16 mouse cellular contexts compared by ENCODE assay signal in the genomic region with DNA sequence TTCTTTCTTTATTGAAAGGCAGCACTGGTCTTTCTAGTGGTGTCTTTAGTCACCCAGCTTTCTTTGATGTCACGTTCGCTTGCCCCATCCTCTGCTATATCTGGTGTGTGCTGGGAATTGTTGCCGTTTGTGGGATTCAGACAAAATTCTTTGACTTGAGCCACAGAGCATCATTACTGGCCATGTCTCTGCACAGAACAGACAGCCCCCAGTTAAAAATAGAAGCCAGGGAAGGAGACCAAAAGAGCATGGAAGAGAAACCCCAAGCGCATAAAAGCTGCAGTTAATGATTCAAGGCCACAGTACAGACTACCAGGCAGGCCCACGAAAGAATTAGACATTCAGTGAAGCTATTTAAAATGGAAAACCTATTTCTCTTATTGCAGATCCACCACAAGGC.
DNase-seq lines count a peak whose midpoint lies in the region; ATAC-seq lines count a peak whose summit lies in the region.
"Had no signal": no experiment of that assay in that cellular context is flagged by ENCODE, and none has a peak within 500 bp of the region (broad histone marks: within the 10 kb centered on the region; RNA-seq: fewer than 3 reads in every experiment).

No protein-coding gene starts in this region.

- peak; percentile 39 for DNase-seq in heart, adult 11 months
- no peak for DNase-seq in heart, adult 9 months (ENCODE audit: low spot score in 2 of 2)
- DNase-seq in midbrain, embryonic 11.5 days (ENCODE audit: low spot score, missing footprints), result peak; percentile 90
- DNase-seq in limb, embryonic 10.5 days (ENCODE audit: low spot score), result no peak
- no peak for DNase-seq in frontal cortex, postnatal 10 days (ENCODE audit: low spot score in 2 of 2)
- DNase-seq in left cerebral cortex, postnatal 14 days (ENCODE audit: low spot score in 2 of 2), result no peak
- DNase-seq: adrenal gland, postnatal 14 days; cerebellum, adult 9-11 months; gastrocnemius, postnatal 36 days; kidney, adult 11 months; layer of hippocampus, postnatal 36 days; liver, postnatal 0 days; right cerebral cortex, adult 18-20 months had no signal

- H3K27ac ChIP-seq in midbrain, embryonic 11.5 days (ENCODE audit: low read depth, low read length), result 0 out of 2 replicates have a peak overlapping the region, but pooled peaks have one; percentile 1
- H3K27ac ChIP-seq in midbrain, embryonic 13.5 days, result no peak overlapping the region; the same call in 1 of the 2 replicates
- H3K27ac ChIP-seq in limb, embryonic 10.5 days, result peak overlapping the region; percentile 66; the same call in 1 of the 2 replicates
- 0 out of 2 replicates have a peak overlapping the region, but pooled peaks have one; percentile 18 for H3K27ac ChIP-seq in neural tube, embryonic 14.5 days (ENCODE audit: low read depth, low read length)

- H3K4me2 ChIP-seq in midbrain, embryonic 11.5 days, result no peak overlapping the region
- H3K4me2 ChIP-seq in midbrain, embryonic 13.5 days (replicated peaks), result no peak overlapping the region
- no peak overlapping the region for H3K4me2 ChIP-seq in neural tube, embryonic 14.5 days (ENCODE audit: low read depth, low read length)

- H3K9me3 ChIP-seq in midbrain, embryonic 11.5 days (ENCODE audit: control insufficient read depth, low read length), result no peaks in the 10 kb centered on the region
- H3K9me3 ChIP-seq in midbrain, embryonic 13.5 days, result no peaks in the 10 kb centered on the region
- no peaks in the 10 kb centered on the region for H3K9me3 ChIP-seq in limb, embryonic 10.5 days (replicated peaks)
- no peaks in the 10 kb centered on the region for H3K9me3 ChIP-seq in neural tube, embryonic 14.5 days (ENCODE audit: control insufficient read depth, low read length)

- intact Hi-C loops in left cerebral cortex, postnatal 14 days (cut with DNase I), result no loop called here

- H3K4me1 ChIP-seq in midbrain, embryonic 11.5 days (ENCODE audit: control insufficient read depth, insufficient read depth, low read length), result no peaks in the 10 kb centered on the region; the same call in 1 of the 2 replicates
- H3K4me1 ChIP-seq in midbrain, embryonic 13.5 days (replicated peaks), result peaks cover 14% of the 10 kb centered on the region; the same call in 1 of the 2 replicates
- H3K4me1 ChIP-seq in limb, embryonic 10.5 days, result peaks cover 8% of the 10 kb centered on the region
- 0 out of 2 replicates have a peak, but pooled peaks cover 4% of the 10 kb centered on the region for H3K4me1 ChIP-seq in neural tube, embryonic 14.5 days (ENCODE audit: control insufficient read depth, insufficient read depth, low read length)

- no peaks in the 10 kb centered on the region for H3K27me3 ChIP-seq in midbrain, embryonic 11.5 days (ENCODE audit: control insufficient read depth, insufficient read depth, low read length)
- H3K27me3 ChIP-seq in midbrain, embryonic 13.5 days, result no peaks in the 10 kb centered on the region
- H3K27me3 ChIP-seq in limb, embryonic 10.5 days (ENCODE audit: low read depth, poor library complexity, severe bottlenecking), result no peaks in the 10 kb centered on the region
- no peaks in the 10 kb centered on the region for H3K27me3 ChIP-seq in neural tube, embryonic 14.5 days (ENCODE audit: control insufficient read depth, insufficient read depth, low read length)

- WGBS in midbrain, embryonic 11.5 days, result 37% methylated on average over 5 of the region's 5 CpGs
- WGBS in midbrain, embryonic 13.5 days, result 28% methylated on average over 5 of the region's 5 CpGs
- WGBS in limb, embryonic 10.5 days, result 51% methylated on average over 5 of the region's 5 CpGs
- 21% methylated on average over 5 of the region's 5 CpGs for WGBS in neural tube, embryonic 14.5 days

- ATAC-seq in midbrain, embryonic 11.5 days (ENCODE audit: low FRiP score), result 0 out of 2 replicates have a peak, but pooled peaks have one; percentile 15
- no peak for ATAC-seq in midbrain, embryonic 13.5 days
- ATAC-seq in neural tube, embryonic 14.5 days (ENCODE audit: low read depth), result no peak; the same call in 1 of the 2 replicates
- ATAC-seq: liver, postnatal 0 days; Patski had no signal

- no peak overlapping the region for H3K9ac ChIP-seq in midbrain, embryonic 11.5 days (ENCODE audit: low read length)
- H3K9ac ChIP-seq in midbrain, embryonic 13.5 days (replicated peaks), result no peak overlapping the region
- no peak overlapping the region for H3K9ac ChIP-seq in neural tube, embryonic 14.5 days (replicated peaks; ENCODE audit: low read depth, low read length)
- H3K9ac ChIP-seq: liver, postnatal 0 days had no signal

- H3K4me3 ChIP-seq in midbrain, embryonic 11.5 days (ENCODE audit: low read depth, low read length), result no peak overlapping the region
- no peak overlapping the region for H3K4me3 ChIP-seq in midbrain, embryonic 13.5 days (replicated peaks)
- no peak overlapping the region for H3K4me3 ChIP-seq in limb, embryonic 10.5 days
- no peak overlapping the region for H3K4me3 ChIP-seq in neural tube, embryonic 14.5 days (ENCODE audit: low read depth, low read length)

- H3K36me3 ChIP-seq in midbrain, embryonic 11.5 days (ENCODE audit: control insufficient read depth, insufficient read depth, low read length), result no peaks in the 10 kb centered on the region
- H3K36me3 ChIP-seq in midbrain, embryonic 13.5 days, result no peaks in the 10 kb centered on the region
- no peaks in the 10 kb centered on the region for H3K36me3 ChIP-seq in limb, embryonic 10.5 days
- H3K36me3 ChIP-seq in neural tube, embryonic 14.5 days (ENCODE audit: control insufficient read depth, insufficient read depth, low read length), result no peaks in the 10 kb centered on the region

Comparison
In these comparisons a context has a peak if more than half of its experiments do, and no peak if none do; other contexts are left out.
1. DNase-seq: peak in heart, adult 11 months (single experiment) and midbrain, embryonic 11.5 days (single experiment); none in heart, adult 9 months (0 of 2), limb, embryonic 10.5 days (single experiment), frontal cortex, postnatal 10 days (0 of 2) and left cerebral cortex, postnatal 14 days (0 of 2).